Mouse (Mus musculus): ENCODE measurements around the gene Arhgap40.

Gene Arhgap40

GRCm38 (mm10) chr2:158512528-158512927, at the start of gene Arhgap40:
Arhgap40 (plus strand) TSS chr2:158512796.
- no peak for DNase-seq (ENCODE audit: low read depth, low spot score)

DNA sequence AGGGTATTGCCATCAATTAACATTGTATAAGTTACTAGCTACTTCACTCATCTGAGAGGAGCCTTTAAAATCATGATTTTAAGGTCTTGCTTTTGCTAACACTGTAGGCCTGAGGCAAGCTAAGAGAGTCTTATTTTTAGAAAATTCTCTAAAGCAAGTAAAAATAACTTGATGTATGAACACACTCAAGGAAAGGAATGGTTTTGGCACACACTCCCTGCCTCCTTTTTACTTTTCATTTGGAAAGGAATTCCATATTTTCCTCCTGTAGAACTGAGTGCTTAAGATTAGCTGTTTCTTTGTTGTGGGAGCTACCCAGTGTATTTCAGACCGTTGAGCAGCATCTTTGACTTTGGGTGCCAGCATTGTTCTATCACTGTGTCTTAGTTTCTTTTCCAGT, 38.4 kb upstream of the Arhgap40 start:
- DNase-seq (ENCODE audit: low read depth, low spot score): no peak

GRCm38 (mm10) chr2:158477640-158478039, 35.0 kb upstream of the Arhgap40 start:
- no peak for DNase-seq (ENCODE audit: low read depth, low spot score)

DNA sequence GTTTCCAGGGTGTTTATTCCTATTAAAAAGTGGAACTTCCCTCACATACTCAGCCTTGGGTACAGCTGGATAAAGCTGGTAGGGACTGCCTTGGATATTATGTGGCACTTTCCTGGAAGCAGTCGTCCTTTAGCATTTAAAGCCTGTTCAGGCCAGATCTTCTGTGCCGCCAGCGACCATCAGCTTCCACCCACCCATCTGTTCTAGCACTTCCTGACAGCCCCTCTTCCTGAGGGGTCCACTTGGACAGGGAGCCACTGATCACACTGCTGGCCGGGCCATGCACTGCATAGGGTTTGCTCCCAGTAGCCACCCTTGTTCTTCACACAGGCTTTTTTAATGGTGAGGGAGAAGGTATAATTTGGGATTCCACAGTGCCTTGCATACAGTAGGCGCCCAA, 14.1 kb upstream of the Arhgap40 start:
- DNase-seq (ENCODE audit: low read depth, low spot score): no peak

GRCm38 (mm10) chr2:158501836-158502812, 10.5 kb upstream of the Arhgap40 start, which contains the start of gene Adig:
Adig (plus strand) TSS chr2:158502612.
- DNase-seq (ENCODE audit: low read depth, low spot score): peak; percentile 9

- no peak for DNase-seq (ENCODE audit: low read depth, low spot score)
Observed at GRCm38 (mm10) chr2:158503226-158503625, 9.4 kb upstream of the Arhgap40 start.

DNA sequence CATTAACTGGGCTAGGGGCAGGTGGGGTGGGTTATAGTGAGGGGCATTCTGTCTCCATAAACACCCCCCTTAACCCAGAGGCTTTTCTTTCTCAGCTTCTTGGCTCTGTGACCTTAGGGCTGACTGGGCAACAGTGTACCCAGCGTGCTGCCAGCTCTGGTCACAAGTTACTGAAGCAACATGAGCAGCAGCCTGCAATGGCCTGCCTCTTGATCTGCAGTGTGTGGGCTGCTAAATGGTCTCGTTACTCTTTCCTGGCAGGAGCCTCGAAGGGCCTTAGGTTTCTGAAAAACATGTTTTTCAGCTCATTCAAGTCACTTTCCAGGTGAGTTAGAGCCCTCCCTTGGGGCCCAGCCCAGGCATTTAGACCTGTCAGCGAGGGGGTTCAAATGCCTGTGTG, 8.9 kb upstream of the Arhgap40 start:
- no peak for DNase-seq (ENCODE audit: low read depth, low spot score)

DNA sequence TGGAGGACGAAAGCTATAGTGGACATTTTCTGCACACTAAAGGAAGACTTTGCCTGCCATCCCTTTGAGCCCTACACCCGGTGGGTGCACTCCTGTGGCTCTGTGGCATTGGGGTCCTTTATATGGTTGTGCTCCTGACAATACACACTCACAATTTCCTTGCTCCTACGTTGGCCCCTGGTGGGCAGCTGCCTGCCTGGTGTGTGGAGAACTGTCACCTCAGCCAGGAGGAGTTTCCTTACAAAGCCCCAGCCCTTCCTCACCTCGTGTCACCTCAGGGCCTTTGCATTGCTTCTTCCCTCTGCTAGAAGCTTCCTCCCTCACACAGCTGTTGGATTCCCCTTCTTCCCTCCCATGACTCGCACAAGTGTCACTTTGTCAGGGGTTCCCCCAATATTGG, 6.1 kb upstream of the Arhgap40 start:
- no peak for DNase-seq (ENCODE audit: low read depth, low spot score)

GRCm38 (mm10) chr2:158507046-158507445, 5.5 kb upstream of the Arhgap40 start:
- DNase-seq (ENCODE audit: low read depth, low spot score): no peak

GRCm38 (mm10) chr2:158510665-158511064, 1.9 kb upstream of the Arhgap40 start:
- no peak for DNase-seq (ENCODE audit: low read depth, low spot score)

GRCm38 (mm10) chr2:158513821-158514336, 1.3 kb downstream of the Arhgap40 start:
- no peak for DNase-seq (ENCODE audit: low read depth, low spot score)

GRCm38 (mm10) chr2:158518583-158518982, 6.0 kb downstream of the Arhgap40 start:
- no peak for DNase-seq (ENCODE audit: low read depth, low spot score)

DNA sequence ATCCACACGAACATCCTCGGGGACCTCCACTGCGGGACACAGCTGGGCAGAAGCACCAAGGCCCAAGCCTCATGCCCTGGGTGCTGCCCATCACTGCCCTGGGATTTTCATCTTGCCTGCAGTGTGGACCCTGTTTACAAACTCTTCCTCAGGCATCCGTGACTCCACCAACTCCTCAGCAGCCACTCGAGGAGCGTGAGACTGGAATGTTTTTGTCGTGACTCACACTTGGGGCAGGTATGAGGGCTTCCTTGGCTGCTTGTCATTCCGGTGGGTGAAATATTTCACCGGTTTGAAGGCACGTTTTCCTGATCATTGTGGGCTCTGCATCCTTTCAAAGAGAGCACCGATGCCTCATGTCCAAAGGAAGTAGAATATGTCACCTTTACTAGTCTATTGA, 6.5 kb downstream of the Arhgap40 start:
- no peak for DNase-seq (ENCODE audit: low read depth, low spot score)

GRCm38 (mm10) chr2:158519800-158520199, 7.2 kb downstream of the Arhgap40 start:
- no peak for DNase-seq (ENCODE audit: low read depth, low spot score)

DNA sequence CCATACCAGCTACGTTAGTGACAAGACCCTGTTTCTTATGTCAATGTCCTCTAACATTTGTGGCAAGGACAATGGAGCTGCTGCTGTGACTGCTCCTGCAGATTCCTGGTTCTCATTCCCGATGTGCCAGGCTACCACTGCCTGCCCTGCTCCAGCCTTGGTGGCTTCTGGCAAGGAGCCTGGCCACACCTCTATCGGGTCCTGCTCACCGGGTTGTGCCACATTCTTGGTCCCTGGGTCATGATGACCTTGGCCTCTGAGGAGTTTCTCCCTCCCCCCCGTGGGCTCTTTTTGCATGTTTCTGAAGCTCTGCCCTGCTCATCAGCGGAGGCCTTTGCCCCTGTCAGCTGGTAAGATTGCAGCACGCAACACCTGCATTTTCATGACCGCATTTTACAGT, 10.5 kb downstream of the Arhgap40 start:
- DNase-seq (ENCODE audit: low read depth, low spot score): no peak

- no peak for DNase-seq (ENCODE audit: low read depth, low spot score)
Observed at GRCm38 (mm10) chr2:158524129-158524860, 11.7 kb downstream of the Arhgap40 start.

- peak; percentile 74 for DNase-seq (ENCODE audit: low read depth, low spot score)
Observed at GRCm38 (mm10) chr2:158534090-158534489, 21.5 kb downstream of the Arhgap40 start.

DNA sequence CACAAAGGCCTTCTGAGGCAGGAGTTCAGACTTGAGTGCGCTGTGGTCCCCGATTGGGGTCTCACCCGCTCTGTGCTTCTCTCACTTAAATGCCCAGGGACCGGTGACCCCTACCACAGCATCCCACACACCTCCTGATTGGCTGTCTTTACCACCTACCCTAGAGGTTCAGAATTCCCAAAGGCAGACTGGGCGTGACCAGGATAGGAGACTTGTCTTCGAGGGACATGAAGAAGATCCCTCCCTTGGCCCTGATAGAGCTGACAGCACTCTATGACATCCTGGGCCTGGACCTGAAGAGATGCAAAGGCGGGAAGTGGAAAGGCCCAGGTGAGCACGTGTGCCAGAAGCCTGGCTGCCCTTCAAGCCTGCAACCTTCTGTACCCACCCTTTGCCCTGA, 22.0 kb downstream of the Arhgap40 start:
- no peak for DNase-seq (ENCODE audit: low read depth, low spot score)

- peak; percentile 33 for DNase-seq (ENCODE audit: low read depth, low spot score)
Observed at GRCm38 (mm10) chr2:158539433-158540305, 27.1 kb downstream of the Arhgap40 start.

DNA sequence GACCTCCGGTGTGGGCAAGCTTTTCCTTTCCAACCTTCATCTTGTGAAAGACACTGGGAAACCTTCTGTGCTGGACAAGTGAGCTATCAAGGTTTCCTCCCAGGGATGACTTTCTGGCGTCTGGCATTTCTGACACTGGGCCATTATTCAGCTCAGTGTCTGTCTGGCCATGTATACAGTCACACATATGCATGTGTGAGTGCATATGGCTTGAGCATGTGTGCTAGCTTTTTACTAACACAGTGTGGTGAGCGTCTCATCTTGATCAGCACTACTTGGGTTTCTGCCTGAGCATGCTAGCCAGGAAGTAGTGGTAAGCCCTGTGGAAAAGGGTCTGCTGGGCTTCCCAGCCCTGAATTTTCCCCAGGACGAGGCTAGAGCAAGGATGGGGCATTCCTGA, 28.7 kb downstream of the Arhgap40 start:
- no peak for DNase-seq (ENCODE audit: low read depth, low spot score)

- no peak for DNase-seq (ENCODE audit: low read depth, low spot score)
Observed at GRCm38 (mm10) chr2:158545266-158545665, 32.7 kb downstream of the Arhgap40 start.
